Mouse (Mus musculus) C2C12 (cell line): ENCODE measurements at regions not wholly inside any gene's neighbourhood (a gene's known extent, or its start where the extent isn't known, plus 50 kb on each side); places are given as distances from the start of the nearest gene placed in this dataset.

Experiments
- H3K27me3 ChIP-seq: one replicate; pipeline ENCODE4 v1.6.1; 2011; ENCODE audit not compliant: control insufficient read depth, insufficient read depth, insufficient read length
- H3K36me3 ChIP-seq: one replicate; pipeline ENCODE4 v1.6.1; 2011; ENCODE audit not compliant: control insufficient read depth, insufficient read depth
- H3K4me3 ChIP-seq: one replicate; pipeline ENCODE4 v1.5.1; 2011; ENCODE audit warnings: mild to moderate bottlenecking, control low read depth; ENCODE audit not compliant: poor library complexity, insufficient read depth, severe bottlenecking
- H3K79me2 ChIP-seq: one replicate; pipeline ENCODE4 v1.6.1; 2011; ENCODE audit not compliant: control insufficient read depth, insufficient read depth
- H3K79me3 ChIP-seq: one replicate; pipeline ENCODE4 v1.6.1; 2011; ENCODE audit warnings: low read depth, control low read depth
- H3ac ChIP-seq: one replicate; pipeline ENCODE3; 2011; ENCODE audit warnings: low read depth; ENCODE audit not compliant: control insufficient read depth, insufficient read length
- CEBPB ChIP-seq: IDR thresholded peaks from one replicate; pipeline ENCODE4 v1.6.1; 2011; ENCODE audit warnings: low read depth, mild to moderate bottlenecking, control low read depth, moderate library complexity
- CTCF ChIP-seq: IDR thresholded peaks from one replicate; pipeline ENCODE4 v1.5.1; 2011; ENCODE audit not compliant: control insufficient read depth, insufficient read depth, insufficient read length
- FOSL1 ChIP-seq: IDR thresholded peaks from one replicate; pipeline ENCODE4 v1.8.0; 2011; ENCODE audit warnings: mild to moderate bottlenecking, low read length; ENCODE audit not compliant: poor library complexity, insufficient read depth, severe bottlenecking
- MAX ChIP-seq: IDR thresholded peaks from one replicate; pipeline ENCODE4 v1.6.1; 2011; ENCODE audit warnings: mild to moderate bottlenecking, control low read depth
- MYOD1 ChIP-seq: IDR thresholded peaks from one replicate; pipeline ENCODE4 v1.6.1; 2011; ENCODE audit warnings: low read depth; ENCODE audit not compliant: control insufficient read depth, insufficient read length
- MYOG ChIP-seq: IDR thresholded peaks from one replicate; pipeline ENCODE4 v1.6.1; 2011; ENCODE audit not compliant: control insufficient read depth, insufficient read length; ENCODE audit errors: extremely low read depth
- USF1 ChIP-seq: IDR thresholded peaks from one replicate; pipeline ENCODE4 v1.6.1; 2011; ENCODE audit warnings: low read depth, mild to moderate bottlenecking, control low read depth, moderate library complexity

GRCm38 (mm10) chr13:101127262-101127661, 294.0 kb upstream of the Slc30a5 start:
- H3K79me2 ChIP-seq, result no peaks in the 10 kb centered on the region
- no peak for TF ChIP-seq MYOD1
- no peak for TF ChIP-seq CTCF
- TF ChIP-seq USF1, result no peak
- TF ChIP-seq FOSL1, result no peak
- TF ChIP-seq CEBPB, result no peak
- TF ChIP-seq MAX, result no peak
- TF ChIP-seq MYOG, result no peak
- no peak overlapping the region for H3K4me3 ChIP-seq
- no peak overlapping the region for H3ac ChIP-seq
- no peaks in the 10 kb centered on the region for H3K36me3 ChIP-seq
- H3K27me3 ChIP-seq, result no peaks in the 10 kb centered on the region
- no peaks in the 10 kb centered on the region for H3K79me3 ChIP-seq

- H3ac ChIP-seq, result no peak overlapping the region
- H3K79me3 ChIP-seq, result no peaks in the 10 kb centered on the region
- H3K79me2 ChIP-seq, result no peaks in the 10 kb centered on the region
- H3K36me3 ChIP-seq, result no peaks in the 10 kb centered on the region
- TF ChIP-seq FOSL1, result no peak
- TF ChIP-seq CTCF, result no peak
- TF ChIP-seq CEBPB, result no peak
- no peak for TF ChIP-seq MAX
- TF ChIP-seq USF1, result no peak
- no peak for TF ChIP-seq MYOG
- no peak for TF ChIP-seq MYOD1
- H3K27me3 ChIP-seq, result no peaks in the 10 kb centered on the region
- no peak overlapping the region for H3K4me3 ChIP-seq
Measured at GRCm38 (mm10) chr13:101117311-101117710, 284.1 kb upstream of the Slc30a5 start.

DNA sequence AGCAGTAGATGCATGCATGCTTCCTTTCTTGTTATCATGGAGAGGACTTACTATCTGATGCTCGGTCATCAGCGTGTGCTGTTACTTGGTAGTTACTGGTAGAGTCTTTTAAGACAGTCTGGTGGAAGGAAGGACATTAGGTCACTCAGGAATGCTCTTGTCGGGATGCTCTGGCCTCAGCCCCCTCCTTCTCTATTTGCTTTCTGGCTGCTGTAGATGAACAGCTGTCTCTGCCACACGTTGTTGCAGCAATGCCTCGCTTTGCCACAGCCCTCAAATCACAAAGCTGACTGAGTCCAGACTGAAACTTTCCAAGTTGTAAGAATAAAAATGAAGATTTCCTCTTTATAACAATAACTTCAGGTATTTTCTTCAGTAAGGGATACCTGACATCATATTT, 282.1 kb upstream of the Slc30a5 start:
- H3K79me3 ChIP-seq, result no peaks in the 10 kb centered on the region
- no peaks in the 10 kb centered on the region for H3K36me3 ChIP-seq
- no peaks in the 10 kb centered on the region for H3K79me2 ChIP-seq
- no peaks in the 10 kb centered on the region for H3K27me3 ChIP-seq
- H3K4me3 ChIP-seq, result no peak overlapping the region
- no peak overlapping the region for H3ac ChIP-seq
- TF ChIP-seq FOSL1, result no peak
- no peak for TF ChIP-seq CTCF
- TF ChIP-seq USF1, result no peak
- TF ChIP-seq MYOG, result no peak
- no peak for TF ChIP-seq MYOD1
- TF ChIP-seq CEBPB, result no peak

DNA sequence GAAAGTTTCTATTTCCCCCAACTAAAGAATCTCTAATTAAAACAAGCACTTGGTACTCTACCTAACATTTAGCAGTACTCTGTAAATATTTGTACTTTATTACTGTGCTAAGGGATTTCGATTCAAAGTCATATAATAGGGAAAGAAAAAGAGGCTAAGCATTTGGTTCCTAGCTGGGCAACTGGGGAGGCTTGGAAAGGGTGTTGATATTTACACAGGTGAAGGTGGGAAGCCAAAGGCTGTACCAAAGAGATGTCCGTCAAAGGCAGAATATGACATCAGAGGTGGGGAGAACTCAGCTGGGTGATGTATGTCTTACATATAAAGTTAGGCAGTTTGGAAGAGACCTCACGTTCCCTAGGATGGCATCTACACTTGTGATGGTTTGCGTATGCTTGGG, 278.9 kb upstream of the Slc30a5 start:
- Histone ChIP-seq H3K36me3 (no peaks in the 10 kb centered on the region), H3K79me3 (no peaks in the 10 kb centered on the region), H3ac (no peak overlapping the region), H3K27me3 (no peaks in the 10 kb centered on the region), H3K4me3 (no peak overlapping the region), H3K79me2 (no peaks in the 10 kb centered on the region)
- no peak for TF ChIP-seq MYOD1
- no peak for TF ChIP-seq MAX
- no peak for TF ChIP-seq MYOG
- TF ChIP-seq USF1, result no peak
- no peak for TF ChIP-seq CEBPB

GRCm38 (mm10) chr13:101111773-101112172, 278.5 kb upstream of the Slc30a5 start:
- TF ChIP-seq MAX, result no peak
- TF ChIP-seq FOSL1, result no peak
- TF ChIP-seq CTCF, result no peak
- TF ChIP-seq CEBPB, result no peak
- no peak for TF ChIP-seq MYOG
- no peak for TF ChIP-seq MYOD1
- no peak for TF ChIP-seq USF1
- H3K36me3 ChIP-seq, result no peaks in the 10 kb centered on the region
- no peak overlapping the region for H3ac ChIP-seq
- no peak overlapping the region for H3K4me3 ChIP-seq
- no peaks in the 10 kb centered on the region for H3K27me3 ChIP-seq
- no peaks in the 10 kb centered on the region for H3K79me2 ChIP-seq
- H3K79me3 ChIP-seq, result no peaks in the 10 kb centered on the region

DNA sequence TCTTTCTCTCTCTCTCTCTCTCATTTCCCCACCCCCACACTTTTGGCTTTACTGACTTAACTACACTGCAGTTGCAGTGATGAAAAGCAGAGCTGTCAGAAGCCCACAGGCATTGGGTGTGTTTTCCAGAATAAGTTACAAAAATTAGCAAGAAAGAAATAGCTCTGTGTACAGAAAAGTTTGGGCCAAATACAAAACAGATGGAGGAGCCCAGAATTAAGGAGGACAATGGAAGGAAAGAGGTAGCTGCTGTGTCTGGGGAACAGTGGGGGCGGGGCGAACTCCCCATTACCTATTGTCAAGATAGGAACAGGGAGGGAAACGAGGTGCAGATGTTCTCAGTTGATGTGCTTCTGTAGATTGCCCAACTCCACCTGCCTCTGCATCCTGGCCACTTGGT, 267.4 kb upstream of the Slc30a5 start:
- TF ChIP-seq MYOG, result no peak
- TF ChIP-seq MAX, result no peak
- no peak for TF ChIP-seq CTCF
- Histone ChIP-seq H3K27me3 (no peaks in the 10 kb centered on the region), H3K4me3 (no peak overlapping the region), H3K79me2 (no peaks in the 10 kb centered on the region), H3K36me3 (no peaks in the 10 kb centered on the region), H3ac (no peak overlapping the region), H3K79me3 (no peaks in the 10 kb centered on the region)
